Mouse (Mus musculus) midbrain, embryonic 12.5 days (tissue): ENCODE data around the gene B4galt2. TPM values are rescaled to one million over a fixed set of nuclear protein-coding genes. Genes with fewer than 3 reads are reported as not detected.

ENCODE experiments used
- ATAC-seq: fragments of 200-750 bp; cut with Nextera tagmentation; 2 replicates; pipeline ENCODE4 v1.8.0; 2017; ENCODE audit warnings: low read depth, moderate TSS enrichment, moderate library complexity; ENCODE audit not compliant: low FRiP score
- H3K27ac ChIP-seq: fragments of 300-500 bp; sonication (generic); replicated peaks from 2 replicates; pipeline ENCODE4 v1.5.1; 2016; ENCODE audit warnings: mild to moderate bottlenecking
- H3K27me3 ChIP-seq: fragments of 300-500 bp; sonication (generic); 2 replicates; pipeline ENCODE4 v1.6.1; 2016; ENCODE audit warnings: mild to moderate bottlenecking
- H3K36me3 ChIP-seq: fragments of 300-500 bp; sonication (generic); 2 replicates; pipeline ENCODE4 v1.6.1; 2016
- H3K4me1 ChIP-seq: fragments of 300-500 bp; sonication (generic); 2 replicates; pipeline ENCODE4 v1.6.1; 2016
- H3K4me2 ChIP-seq: fragments of 300-500 bp; sonication (generic); replicated peaks from 2 replicates; pipeline ENCODE4 v1.6.1; 2016; ENCODE audit warnings: mild to moderate bottlenecking, moderate library complexity
- H3K4me3 ChIP-seq: fragments of 300-500 bp; sonication (generic); 2 replicates; pipeline ENCODE4 v1.5.1; 2016; ENCODE audit warnings: mild to moderate bottlenecking
- H3K9ac ChIP-seq: fragments of 300-500 bp; sonication (generic); replicated peaks from 2 replicates; pipeline ENCODE4 v1.6.1; 2016; ENCODE audit warnings: mild to moderate bottlenecking, moderate library complexity
- H3K9me3 ChIP-seq: fragments of 300-500 bp; sonication (generic); 2 replicates; pipeline ENCODE4 v1.6.1; 2016; ENCODE audit warnings: mild to moderate bottlenecking
- WGBS: fragments of 180-500 bp; shearing (Covaris S2); methylation state at CpG from one replicate; pipeline ENCODE4 v1.1.7; 2016; 5-methylcytosine and 5-hydroxymethylcytosine counted together
- polyA plus RNA-seq: library from polyadenylated mRNA; unstranded; fragments of >200 nt; fragmentation: Nextera tagmentation; extraction: Ambion mirVana; gene quantifications from 2 replicates; pipeline ENCODE4 v1.2.1, GENCODE M21; 2016

Gene B4galt2
- polyA plus RNA-seq, 1 experiment from 2014 or later: 39.7 TPM

DNA sequence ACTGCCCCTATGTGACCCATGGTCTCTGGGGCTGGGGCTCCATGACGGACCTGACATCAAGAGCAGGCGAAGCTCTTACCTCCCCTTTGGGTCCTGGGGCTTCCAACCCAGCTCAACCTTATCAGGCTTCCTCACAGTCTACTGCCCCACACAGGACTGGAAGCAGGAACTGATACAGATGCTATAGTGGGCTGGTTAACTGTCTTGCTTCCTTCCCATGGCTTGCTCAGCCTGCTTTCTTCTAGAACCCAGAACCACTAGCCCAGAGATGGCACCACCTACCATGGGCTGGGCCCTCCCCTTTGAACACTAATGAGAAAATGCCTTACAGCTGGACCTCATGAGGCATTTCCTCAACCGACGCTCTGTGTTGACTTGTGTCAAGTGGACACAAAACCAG, 34.1 kb upstream of the B4galt2 start:
- Histone ChIP-seq H3K4me1 (peaks cover 25% of the 10 kb centered on the region), H3K27ac (no peak overlapping the region), H3K9ac (no peak overlapping the region), H3K4me3 (no peak overlapping the region), H3K27me3 (0 out of 2 replicates have a peak, but pooled peaks cover 1% of the 10 kb centered on the region), H3K36me3 (no peaks in the 10 kb centered on the region), H3K4me2 (no peak overlapping the region), H3K9me3 (no peaks in the 10 kb centered on the region)
- WGBS: 86% methylated on average over 4 of the region's 4 CpGs
- ATAC-seq: no peak

DNA sequence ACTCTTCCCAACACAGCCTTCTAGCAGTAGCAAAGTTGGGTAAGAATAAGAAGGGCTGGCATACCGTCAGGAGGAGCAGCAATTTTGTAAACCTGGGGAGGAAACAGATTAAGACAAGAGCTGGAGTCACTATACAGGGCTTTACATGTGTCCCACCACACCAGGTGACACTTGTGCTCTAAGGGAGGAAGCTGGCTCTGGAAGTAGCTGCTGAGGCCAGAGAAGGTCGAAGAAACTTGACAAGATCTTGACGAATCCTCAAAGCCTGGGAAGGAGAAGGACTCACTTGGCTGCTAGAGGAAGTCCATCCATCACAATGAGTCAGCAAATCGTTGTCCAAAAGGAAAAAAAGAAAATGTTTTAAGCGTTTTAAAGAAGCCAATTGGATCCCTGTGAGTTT, 33.1 kb upstream of the B4galt2 start:
- Histone ChIP-seq H3K9ac (no peak overlapping the region), H3K27ac (no peak overlapping the region), H3K4me3 (no peak overlapping the region), H3K27me3 (no peaks in the 10 kb centered on the region), H3K4me1 (peaks cover 29% of the 10 kb centered on the region), H3K9me3 (no peaks in the 10 kb centered on the region), H3K4me2 (peak overlapping the region; percentile 100; the same call in 1 of the 2 replicates), H3K36me3 (peaks cover 9% of the 10 kb centered on the region)
- WGBS: 90% methylated on average over 5 of the region's 5 CpGs
- ATAC-seq: no peak

DNA sequence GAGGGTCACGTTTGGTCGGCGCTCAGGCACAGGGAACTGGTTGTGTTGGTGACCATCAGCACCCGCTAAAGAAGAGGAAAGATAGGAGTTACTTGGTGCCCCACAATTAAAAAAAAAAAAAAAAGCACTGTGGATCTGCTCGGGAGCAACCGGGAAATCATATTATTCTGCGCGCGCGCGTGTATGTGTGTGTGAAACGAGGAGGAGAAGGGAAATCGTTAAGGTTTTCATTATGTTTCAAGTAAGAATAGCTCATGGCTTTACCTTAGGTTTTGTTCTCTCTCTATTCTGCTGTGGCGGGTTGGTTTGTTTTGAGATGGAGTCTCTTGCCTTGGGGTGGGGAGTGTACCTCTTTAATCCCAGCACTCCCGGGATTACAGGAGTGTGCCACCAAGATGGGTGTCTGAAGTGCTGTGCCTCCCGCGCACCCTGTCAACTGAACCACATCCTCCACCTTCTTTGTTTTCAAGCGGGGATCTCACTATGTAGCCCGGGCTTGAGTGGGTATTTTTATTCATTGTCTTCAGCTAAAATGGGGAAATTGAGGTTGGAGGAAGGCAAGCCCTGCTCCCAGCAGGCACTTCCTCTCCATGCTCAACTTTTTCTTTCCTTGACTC, 32.3 kb upstream of the B4galt2 start:
- WGBS: 12% methylated on average over 19 of the region's 19 CpGs
- Histone ChIP-seq H3K4me1 (peaks cover 29% of the 10 kb centered on the region), H3K4me3 (peak overlapping the region; percentile 59), H3K27me3 (no peaks in the 10 kb centered on the region), H3K9ac (peak overlapping the region; percentile 2), H3K9me3 (no peaks in the 10 kb centered on the region), H3K27ac (no peak overlapping the region), H3K4me2 (peak overlapping the region; percentile 100), H3K36me3 (peaks cover 17% of the 10 kb centered on the region)
- no peak for ATAC-seq

DNA sequence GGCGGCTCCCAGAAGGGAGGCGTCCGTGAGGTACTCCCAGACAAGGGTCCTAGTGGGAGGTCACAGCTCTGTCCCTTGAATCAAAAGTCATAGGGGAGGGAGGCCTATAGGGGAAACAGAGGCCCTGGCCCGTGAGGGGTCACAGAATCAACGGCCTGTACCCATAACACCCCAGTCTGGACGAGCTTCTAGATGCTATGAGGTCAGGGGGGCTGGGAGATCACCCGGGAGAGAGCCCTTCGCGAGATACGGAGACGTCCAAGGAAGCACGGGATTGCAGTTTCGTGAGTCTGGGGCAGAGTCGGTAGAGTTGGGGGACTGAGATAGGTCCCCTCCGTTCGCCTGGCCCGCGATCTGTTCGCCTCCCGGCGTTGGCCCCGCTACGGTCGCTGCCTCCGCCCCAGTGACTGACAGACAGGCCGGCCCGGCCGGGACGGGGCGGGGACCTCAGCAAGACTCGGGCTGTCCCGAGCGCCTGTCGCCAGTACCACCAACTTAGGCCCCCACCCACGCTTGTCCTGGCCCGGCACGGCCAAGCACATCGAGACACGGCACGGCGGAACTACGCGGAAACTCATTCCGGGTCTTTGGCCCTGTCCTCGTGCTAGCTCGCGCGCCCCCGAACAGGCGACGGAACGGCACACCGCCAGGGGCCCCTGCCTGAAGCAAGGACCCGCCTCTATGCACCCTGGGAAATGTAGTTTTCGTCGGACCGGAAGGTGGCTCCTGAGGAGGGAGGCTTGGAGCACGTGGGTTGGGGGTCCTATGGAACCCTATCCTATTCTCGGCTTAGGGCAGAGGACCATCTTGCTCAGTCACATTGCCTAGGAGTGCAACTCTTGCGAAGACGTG, 31.5 kb upstream of the B4galt2 start, which contains the start of gene Ipo13:
Gene Ipo13, minus strand, starts transcription at position 409 of the 852 bp plus-strand sequence.
- H3K4me3 ChIP-seq: peak within 1 kb of the TSS; percentile 59
- peak within 1 kb of the TSS; percentile 100 for H3K4me2 ChIP-seq
- H3K27ac ChIP-seq: peak within 1 kb of the TSS; percentile 80
- under 1% methylated on average over 61 of the region's 61 CpGs for WGBS
- no peaks in the 10 kb centered on the region for H3K27me3 ChIP-seq
- peaks cover 22% of the 10 kb centered on the region for H3K36me3 ChIP-seq
- H3K4me1 ChIP-seq: peaks cover 34% of the 10 kb centered on the region
- peak within 1 kb of the TSS; percentile 89 for H3K9ac ChIP-seq
- ATAC-seq: peak; percentile 96
- H3K9me3 ChIP-seq: no peaks in the 10 kb centered on the region

DNA sequence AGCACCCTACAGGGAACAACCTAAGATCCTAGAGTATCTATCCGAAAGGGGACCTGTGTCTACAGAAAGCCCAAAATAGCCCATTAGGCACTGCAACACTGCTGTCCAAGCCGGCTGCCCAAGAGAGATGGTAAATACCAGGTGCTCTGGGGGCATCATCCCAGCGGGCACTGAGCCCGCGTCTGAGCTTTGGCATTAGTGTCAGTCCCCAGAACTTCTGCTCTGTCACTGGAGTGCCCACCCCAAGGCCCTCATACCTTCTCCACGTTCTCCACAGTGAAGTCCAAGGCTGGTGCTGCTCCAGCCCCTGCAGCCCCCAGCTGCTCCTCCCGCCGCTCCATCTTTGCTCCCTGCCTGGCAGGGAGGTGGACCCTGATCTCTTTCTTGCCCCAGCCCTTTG, 30.7 kb upstream of the B4galt2 start:
- ATAC-seq: peak; percentile 3; the same call in 1 of the 2 replicates
- H3K27ac ChIP-seq: no peak overlapping the region
- no peaks in the 10 kb centered on the region for H3K27me3 ChIP-seq
- peaks cover 41% of the 10 kb centered on the region for H3K4me1 ChIP-seq
- peak overlapping the region; percentile 89 for H3K9ac ChIP-seq
- peak overlapping the region; percentile 59 for H3K4me3 ChIP-seq
- H3K4me2 ChIP-seq: peak overlapping the region; percentile 100
- WGBS: 20% methylated on average over 8 of the region's 8 CpGs
- H3K36me3 ChIP-seq: peaks cover 26% of the 10 kb centered on the region
- H3K9me3 ChIP-seq: no peaks in the 10 kb centered on the region

DNA sequence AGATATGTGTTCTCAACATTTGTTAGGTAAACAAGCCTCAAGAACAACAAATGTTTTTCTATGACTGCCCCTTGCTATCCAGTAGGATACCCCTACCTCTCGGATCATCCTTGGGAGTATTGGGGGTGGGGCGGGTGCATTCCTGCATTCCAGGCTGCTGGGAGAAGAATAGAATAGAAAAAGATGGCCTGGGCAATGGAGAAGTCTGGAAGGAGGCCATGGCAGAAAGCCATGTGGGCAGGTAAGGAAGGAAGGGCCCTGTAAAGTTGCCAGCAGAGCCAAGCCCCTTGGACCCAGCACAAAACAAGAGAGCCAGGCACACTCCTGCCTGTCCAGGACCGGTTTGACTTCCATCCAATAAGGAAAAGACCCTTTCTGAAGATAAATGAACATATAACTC, 30.1 kb upstream of the B4galt2 start:
- H3K27ac ChIP-seq: no peak overlapping the region
- no peak for ATAC-seq
- H3K36me3 ChIP-seq: peaks cover 28% of the 10 kb centered on the region
- peaks cover 48% of the 10 kb centered on the region for H3K4me1 ChIP-seq
- WGBS: 58% methylated on average over 3 of the region's 3 CpGs
- no peaks in the 10 kb centered on the region for H3K9me3 ChIP-seq
- H3K9ac ChIP-seq: peak overlapping the region; percentile 89
- H3K4me3 ChIP-seq: peak overlapping the region; percentile 59
- H3K27me3 ChIP-seq: no peaks in the 10 kb centered on the region
- peak overlapping the region; percentile 100 for H3K4me2 ChIP-seq

DNA sequence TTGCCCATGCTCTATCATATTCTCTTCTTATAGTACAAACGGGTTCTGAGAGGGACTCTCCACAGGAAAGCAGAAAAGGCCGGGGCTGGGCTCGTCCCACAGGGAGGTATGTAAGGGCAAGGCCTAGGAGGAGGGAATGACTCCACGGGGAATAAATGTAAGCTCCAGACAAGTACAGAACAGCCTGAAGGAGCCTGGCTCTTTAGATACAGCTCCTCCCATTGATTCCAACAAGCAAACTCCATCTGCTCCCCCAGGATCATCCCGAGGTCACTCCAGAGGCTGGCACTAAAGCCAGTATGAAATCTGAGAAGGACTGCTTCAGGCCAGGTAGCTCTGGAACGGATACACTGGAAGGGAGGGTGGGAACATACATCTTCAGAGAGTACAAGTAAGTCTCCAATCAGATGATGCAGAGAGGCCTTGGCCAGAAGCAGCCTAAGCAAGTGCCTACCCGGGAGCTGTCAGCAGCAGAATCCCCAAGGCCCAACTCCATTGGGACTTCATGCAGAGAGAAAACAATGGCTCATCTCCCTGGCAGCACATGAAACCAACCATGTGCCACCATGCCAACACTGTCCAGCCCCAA, 29.5 kb upstream of the B4galt2 start:
- peak overlapping the region; percentile 59; the same call in 1 of the 2 replicates for H3K4me3 ChIP-seq
- no peaks in the 10 kb centered on the region for H3K9me3 ChIP-seq
- H3K4me2 ChIP-seq: peak overlapping the region; percentile 100
- no peak overlapping the region for H3K27ac ChIP-seq
- H3K9ac ChIP-seq: peak overlapping the region; percentile 89
- H3K27me3 ChIP-seq: no peaks in the 10 kb centered on the region
- peaks cover 54% of the 10 kb centered on the region for H3K4me1 ChIP-seq
- WGBS: 77% methylated on average over 7 of the region's 7 CpGs
- ATAC-seq: no peak
- H3K36me3 ChIP-seq: peaks cover 28% of the 10 kb centered on the region

DNA sequence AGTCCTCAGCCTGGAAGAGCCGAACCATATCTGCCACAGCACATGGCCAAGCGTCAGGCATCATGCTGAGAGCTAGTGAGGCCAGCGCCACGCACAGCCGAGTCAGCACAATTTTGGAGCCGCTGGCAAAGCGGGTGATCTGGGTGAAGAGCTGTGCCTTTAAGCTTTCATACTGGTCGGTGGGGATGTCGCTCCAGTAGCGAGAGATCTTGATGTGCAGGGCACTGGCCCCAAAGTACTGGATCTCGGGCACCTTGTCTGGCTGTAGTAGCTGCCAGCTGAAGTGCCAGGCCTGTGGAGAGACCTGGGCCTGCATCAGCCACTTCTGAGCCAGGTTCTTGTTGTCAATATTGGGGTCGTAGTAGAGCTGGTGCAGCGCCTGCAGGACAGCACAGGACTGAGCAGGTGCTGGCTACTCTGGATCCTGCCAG, 28.9 kb upstream of the B4galt2 start:
- WGBS: 95% methylated on average over 13 of the region's 13 CpGs
- Histone ChIP-seq H3K4me2 (no peak overlapping the region), H3K4me1 (peaks cover 55% of the 10 kb centered on the region), H3K36me3 (peaks cover 28% of the 10 kb centered on the region), H3K27me3 (no peaks in the 10 kb centered on the region), H3K27ac (no peak overlapping the region), H3K4me3 (no peak overlapping the region), H3K9me3 (no peaks in the 10 kb centered on the region), H3K9ac (no peak overlapping the region)
- no peak for ATAC-seq

DNA sequence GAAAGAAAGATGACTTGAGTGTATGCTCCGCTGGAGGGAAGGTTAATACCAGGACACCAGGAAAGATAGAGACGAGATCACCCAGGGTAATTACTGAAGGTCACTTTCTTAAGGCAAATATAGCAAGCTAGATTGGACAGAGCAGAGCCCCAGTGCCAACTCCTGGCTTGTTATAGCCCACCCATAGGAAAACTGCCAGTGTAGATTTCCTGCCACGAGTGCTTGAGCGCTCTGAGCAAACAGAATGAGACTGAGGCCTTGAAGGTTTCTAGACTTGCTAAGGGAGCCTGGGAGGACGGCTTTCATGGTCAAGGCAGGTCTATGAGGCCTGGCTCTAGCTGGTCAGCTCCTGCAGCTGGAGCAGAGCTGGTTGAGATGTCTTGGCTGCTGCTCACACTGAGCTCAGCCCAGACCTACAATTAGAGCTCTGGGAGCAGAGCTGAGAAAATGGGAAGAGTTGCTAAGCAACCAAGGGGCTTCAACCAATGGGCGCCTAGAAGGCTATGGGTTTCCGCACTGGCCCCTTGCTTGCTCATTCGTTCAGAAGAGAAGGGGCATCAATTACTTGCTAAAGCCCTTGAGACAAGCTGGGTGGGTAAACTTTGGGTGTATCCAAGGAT, 25.7 kb upstream of the B4galt2 start:
- peak; percentile 69 for ATAC-seq
- Histone ChIP-seq H3K4me2 (peak overlapping the region; percentile 36), H3K9ac (no peak overlapping the region), H3K4me1 (peaks cover 45% of the 10 kb centered on the region), H3K27ac (peak overlapping the region; percentile 73), H3K4me3 (0 out of 2 replicates have a peak overlapping the region, but pooled peaks have one; percentile 11), H3K36me3 (peaks cover 55% of the 10 kb centered on the region), H3K9me3 (no peaks in the 10 kb centered on the region), H3K27me3 (no peaks in the 10 kb centered on the region)
- WGBS: 64% methylated on average over 8 of the region's 8 CpGs

DNA sequence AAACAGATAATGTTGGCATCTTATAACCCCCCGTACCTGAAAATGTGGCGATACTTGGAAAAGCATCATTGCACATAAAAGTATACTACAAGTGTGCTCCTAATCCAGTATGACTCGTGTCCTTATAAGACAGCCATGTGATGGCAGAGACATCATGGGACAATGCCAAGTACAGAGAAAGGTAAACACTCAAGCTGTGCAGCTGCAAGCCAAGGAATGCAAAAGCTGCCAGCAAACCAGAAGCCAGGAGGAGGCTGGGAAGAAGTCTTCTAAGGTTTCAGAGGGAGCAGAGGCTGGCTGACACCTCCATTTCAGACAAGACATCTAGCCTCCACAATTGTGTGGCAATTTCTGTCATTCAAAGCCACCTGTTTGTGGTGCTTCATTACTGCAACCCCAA, 22.9 kb upstream of the B4galt2 start:
- Histone ChIP-seq H3K9ac (no peak overlapping the region), H3K4me1 (peaks cover 26% of the 10 kb centered on the region), H3K9me3 (no peaks in the 10 kb centered on the region), H3K4me3 (no peak overlapping the region), H3K27me3 (no peaks in the 10 kb centered on the region), H3K27ac (no peak overlapping the region), H3K4me2 (no peak overlapping the region), H3K36me3 (peaks cover 72% of the 10 kb centered on the region)
- WGBS: 89% methylated on average over 3 of the region's 3 CpGs
- no peak for ATAC-seq

DNA sequence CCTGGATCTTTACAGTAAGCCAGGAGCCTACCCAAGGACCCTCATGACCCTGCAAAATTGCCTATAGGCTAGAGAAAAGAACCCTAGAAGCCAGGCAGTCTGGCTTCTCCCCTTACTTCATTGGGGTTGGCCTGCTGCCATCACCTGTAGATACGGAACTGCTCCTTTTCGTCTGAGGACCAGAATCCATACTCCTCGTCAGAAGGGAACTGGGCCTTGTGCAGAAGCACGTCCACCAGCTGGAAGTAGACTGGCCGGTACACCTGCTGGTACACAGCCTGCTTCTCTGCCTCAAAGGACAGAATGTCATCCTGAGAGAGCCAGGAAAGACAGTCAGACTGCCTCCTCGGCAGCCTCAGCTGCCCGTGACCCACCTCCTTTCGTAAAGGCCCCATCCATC, 21.5 kb upstream of the B4galt2 start:
- H3K4me3 ChIP-seq: no peak overlapping the region
- H3K27ac ChIP-seq: no peak overlapping the region
- no peaks in the 10 kb centered on the region for H3K9me3 ChIP-seq
- H3K27me3 ChIP-seq: no peaks in the 10 kb centered on the region
- 94% methylated on average over 8 of the region's 8 CpGs for WGBS
- H3K9ac ChIP-seq: no peak overlapping the region
- H3K4me2 ChIP-seq: no peak overlapping the region
- H3K4me1 ChIP-seq: peaks cover 21% of the 10 kb centered on the region
- no peak for ATAC-seq
- peaks cover 74% of the 10 kb centered on the region for H3K36me3 ChIP-seq
